Mouse (Mus musculus) CH12.LX (cell line): ENCODE data around the gene Trmt10a.

ENCODE experiments used
- CTCF ChIP-seq, 2 experiments: IDR thresholded peaks in 1 of 2; conservative IDR thresholded peaks in 1 of 2; 2 replicates each; pipeline ENCODE4 v1.5.1; 2011 to 2012; ENCODE audit warnings: low read depth in 2 of 2, low read length in 2 of 2, improper control_type of control experiment in 1 of 2, inconsistent platforms in 1 of 2, mild to moderate bottlenecking in 1 of 2, moderate library complexity in 1 of 2
- MAX ChIP-seq: IDR thresholded peaks from 2 replicates; pipeline ENCODE4 v1.6.1; 2011; ENCODE audit warnings: low read length, improper control_type of control experiment
- MXI1 ChIP-seq: IDR thresholded peaks from 2 replicates; pipeline ENCODE4 v1.6.1; 2011; ENCODE audit warnings: mild to moderate bottlenecking, low read depth, low read length, improper control_type of control experiment
- SIN3A ChIP-seq: IDR thresholded peaks from 2 replicates; pipeline ENCODE4 v1.6.1; 2012; ENCODE audit warnings: low read length, improper control_type of control experiment, inconsistent platforms
- TCF12 ChIP-seq: IDR thresholded peaks from 2 replicates; pipeline ENCODE4 v1.6.1; 2014; ENCODE audit warnings: low read depth, mild to moderate bottlenecking, inconsistent platforms, low read length, improper control_type of control experiment

DNA sequence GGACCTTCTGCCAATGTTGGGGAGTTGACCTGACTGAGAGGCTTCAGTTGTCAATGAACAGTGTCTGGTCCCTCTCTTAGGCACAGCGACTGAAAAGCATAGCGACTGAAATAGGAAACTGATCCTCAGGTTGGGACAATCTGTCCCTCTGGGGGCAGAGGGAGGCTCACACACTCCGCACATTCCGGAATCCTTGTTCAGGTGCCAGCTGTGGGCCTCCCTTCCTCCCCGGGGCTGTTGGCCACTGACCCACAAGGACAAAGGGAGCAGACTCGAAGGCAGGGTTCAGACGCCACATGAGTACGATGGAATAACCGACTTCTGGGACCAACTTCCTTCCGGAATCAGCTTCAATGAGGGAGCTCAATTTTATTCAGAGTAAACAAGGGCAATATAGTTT lies 18.4 kb downstream of the Trmt10a start:
- TF ChIP-seq MAX (no peak), CTCF (conservative IDR thresholded peaks at IDR 0.05 in 1 of 2, IDR thresholded peaks at IDR 0.05 in 1 of 2; ENCODE audit: low read depth in 2 of 2, low read length in 2 of 2) (no peak), SIN3A (no peak), TCF12 (no peak), MXI1 (no peak)
